Mouse (Mus musculus) erythroblast, embryonic 14.5 days (primary cell): ENCODE results near the gene E2f8.

Source experiments
- GATA1 ChIP-seq: IDR thresholded peaks from 2 replicates; pipeline ENCODE4 v1.6.1; 2012; ENCODE audit warnings: low read length, inconsistent platforms, mixed read lengths
- TAL1 ChIP-seq: IDR thresholded peaks from 3 replicates; pipeline ENCODE4 v1.6.1; 2012; ENCODE audit warnings: low read length, inconsistent platforms, mixed read lengths

- no peak for TF ChIP-seq GATA1
- no peak for TF ChIP-seq TAL1
Observed at GRCm38 (mm10) chr7:48853496-48853895, 27.9 kb downstream of the E2f8 start.
